Mouse (Mus musculus) heart, postnatal 0 days (tissue): ENCODE results near the gene Cdk1.
A peak's percentile ranks its signal among the peaks of the same experiment; 100 is the strongest.

Experiments
- CTCF ChIP-seq: IDR thresholded peaks from 2 replicates; pipeline ENCODE4 v1.5.1; 2016; ENCODE audit warnings: antibody characterized with exemption, control low read depth, low read depth
- EP300 ChIP-seq: IDR thresholded peaks from 2 replicates; pipeline ENCODE4 v1.6.1; 2016; ENCODE audit warnings: antibody characterized with exemption, low read depth

GRCm38 (mm10) chr10:69351071-69351841 lies 1.5 kb downstream of the Cdk1 start:
- TF ChIP-seq CTCF (no peak), EP300 (0 out of 2 replicates have a peak, but pooled peaks have one; percentile 34)
